Mouse (Mus musculus) brain, embryonic 14.5 days (tissue): ENCODE measurements around the gene Asap2.
"Not testable (repeated sequence)": the region's sequence is repeated elsewhere in the genome, so short reads cannot be mapped to it uniquely, and the experiment has no call there.

Source experiments
- CTCF ChIP-seq: fragments of 200-500 bp; IDR thresholded peaks from 2 replicates; pipeline ENCODE4 v1.5.1; 2012; ENCODE audit warnings: inconsistent platforms, mild to moderate bottlenecking, moderate library complexity, borderline replicate concordance; ENCODE audit not compliant: insufficient read depth, insufficient read length; ENCODE audit errors: extremely low read depth
- POLR2A ChIP-seq: fragments of 200-500 bp; IDR thresholded peaks from 2 replicates; pipeline ENCODE4 v1.6.1; 2012; ENCODE audit warnings: mild to moderate bottlenecking, inconsistent platforms, borderline replicate concordance; ENCODE audit not compliant: poor library complexity, insufficient read depth, insufficient read length, severe bottlenecking; ENCODE audit errors: extremely low read depth

DNA sequence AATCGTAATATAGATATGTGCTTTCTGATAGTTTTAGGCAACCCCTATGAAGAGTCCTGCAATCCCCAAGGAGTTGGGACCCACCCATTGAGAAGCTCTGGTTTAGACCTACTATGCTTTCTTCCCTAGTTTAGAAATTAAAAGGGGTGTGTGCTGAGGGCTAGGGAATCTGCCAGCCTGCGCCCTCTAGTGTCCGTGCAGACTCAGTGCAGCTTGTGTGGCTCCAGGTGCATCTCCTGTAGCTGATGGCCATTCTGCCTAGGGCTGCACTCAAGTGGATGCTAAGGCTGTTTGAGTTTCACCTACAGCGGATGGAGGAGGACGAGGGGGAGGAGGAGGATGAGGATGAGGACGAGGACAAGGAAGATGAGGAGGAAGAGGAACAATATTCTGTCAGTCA lies 40.6 kb downstream of the Asap2 start:
- TF ChIP-seq CTCF, POLR2A: not testable (repeated sequence)
